Mouse (Mus musculus) gastrocnemius, adult 18-20 months (tissue): Measurements from ENCODE around the gene Rgs7bp. TPM values are rescaled to one million over a fixed set of nuclear protein-coding genes. Genes with fewer than 3 reads are reported as not detected.

ENCODE experiments used
- DNase-seq: peaks from one replicate; pipeline ENCODE4 v3.0.0; 2021; ENCODE audit warnings: low spot score
- long read RNA-seq, 2 experiments: library from polyadenylated mRNA; stranded (forward); transcript quantifications; one replicate each; pipeline ENCODE4 v2.0.0; 2021
- total RNA-seq, 2 experiments: library from RNA; stranded (reverse); gene quantifications; 2 replicates each; pipeline ENCODE4 v1.2.3; 2021

The Rgs7bp gene
- total RNA-seq, result 1 to 10 TPM in 1 of 2 experiments, under 1 TPM in 1; 0.71 to 1.0 TPM
- long read RNA-seq, experiment 1, full-length matches to known transcripts, result 1 of 1 reads
- long read RNA-seq, experiment 1, partial matches to known transcripts, result 0 of 1 reads
- long read RNA-seq, experiment 1, other reads (novel, unspliced or antisense), result 0 of 1 reads
- long read RNA-seq, experiment 2, result 0 reads

- DNase-seq, result peak; percentile 28
Observed at GRCm38 (mm10) chr13:105054181-105054940, at the start of gene Rgs7bp. Gene Rgs7bp, minus strand, starts transcription at chr13:105054930.

- no peak for DNase-seq
Observed at GRCm38 (mm10) chr13:105104385-105104784, 49.7 kb upstream of the Rgs7bp start.

- DNase-seq, result no peak
Observed at GRCm38 (mm10) chr13:105100705-105101104, 46.0 kb upstream of the Rgs7bp start.

- no peak for DNase-seq
Observed at GRCm38 (mm10) chr13:105096316-105096715, 41.6 kb upstream of the Rgs7bp start.

GRCm38 (mm10) chr13:105089276-105089675 lies 34.5 kb upstream of the Rgs7bp start:
- DNase-seq, result no peak

GRCm38 (mm10) chr13:105081862-105082261 lies 27.1 kb upstream of the Rgs7bp start, which contains the start of gene 4933425L06Rik:
Gene 4933425L06Rik, plus strand, starts transcription at chr13:105082122.
- no peak for DNase-seq

- DNase-seq, result no peak
Observed at GRCm38 (mm10) chr13:105066890-105067845, 12.4 kb upstream of the Rgs7bp start.

GRCm38 (mm10) chr13:105066119-105066518 lies 11.4 kb upstream of the Rgs7bp start:
- DNase-seq, result no peak

GRCm38 (mm10) chr13:105055374-105055773 lies 644 bp upstream of the Rgs7bp start:
- peak; percentile 28 for DNase-seq

- DNase-seq, result no peak
Observed at GRCm38 (mm10) chr13:105054941-105055309, 195 bp upstream of the Rgs7bp start.

GRCm38 (mm10) chr13:105053618-105054017 lies 1.1 kb downstream of the Rgs7bp start:
- DNase-seq, result no peak

- no peak for DNase-seq
Observed at GRCm38 (mm10) chr13:105051432-105051831, 3.3 kb downstream of the Rgs7bp start.

- no peak for DNase-seq
Observed at GRCm38 (mm10) chr13:105048662-105049061, 6.1 kb downstream of the Rgs7bp start.

- no peak for DNase-seq
Observed at GRCm38 (mm10) chr13:105047377-105047776, 7.4 kb downstream of the Rgs7bp start.

- no peak for DNase-seq
Observed at GRCm38 (mm10) chr13:105043882-105044281, 10.8 kb downstream of the Rgs7bp start.

- DNase-seq, result no peak
Observed at GRCm38 (mm10) chr13:105038334-105038733, 16.4 kb downstream of the Rgs7bp start.

GRCm38 (mm10) chr13:105037816-105038215 lies 16.9 kb downstream of the Rgs7bp start:
- no peak for DNase-seq

GRCm38 (mm10) chr13:105031882-105032281 lies 22.8 kb downstream of the Rgs7bp start:
- DNase-seq, result no peak

- no peak for DNase-seq
Observed at GRCm38 (mm10) chr13:105028276-105028675, 26.5 kb downstream of the Rgs7bp start.

- DNase-seq, result no peak
Observed at GRCm38 (mm10) chr13:105016577-105016976, 38.2 kb downstream of the Rgs7bp start.

- no peak for DNase-seq
Observed at GRCm38 (mm10) chr13:105015710-105016404, 38.9 kb downstream of the Rgs7bp start.
